Mouse (Mus musculus) kidney, adult 18-20 months (tissue): ENCODE measurements around the gene Mindy1.
A peak's percentile ranks its signal among the peaks of the same experiment; 100 is the strongest.

Experiments
- DNase-seq: peaks from one replicate; pipeline ENCODE4 v3.0.0; 2021

Mindy1 gene

GRCm38 (mm10) chr3:95295321-95296102, 14.4 kb downstream of the Mindy1 start:
- DNase-seq = peak; percentile 74

- peak; percentile 67 for DNase-seq
Observed at GRCm38 (mm10) chr3:95296103-95296469, 14.9 kb downstream of the Mindy1 start.

GRCm38 (mm10) chr3:95298018-95298417, 16.9 kb downstream of the Mindy1 start:
- no peak for DNase-seq

GRCm38 (mm10) chr3:95301204-95301796, 20.2 kb downstream of the Mindy1 start:
- no peak for DNase-seq

- DNase-seq = no peak
Observed at GRCm38 (mm10) chr3:95306244-95306643, 25.1 kb downstream of the Mindy1 start.

- DNase-seq = no peak
Observed at GRCm38 (mm10) chr3:95307100-95307499, 26.0 kb downstream of the Mindy1 start, which contains the start of gene Anxa9. Gene Anxa9 (minus strand): TSS chr3:95307176.

- DNase-seq = no peak
Observed at GRCm38 (mm10) chr3:95310496-95310895, 29.4 kb downstream of the Mindy1 start.

GRCm38 (mm10) chr3:95310968-95311882, 30.1 kb downstream of the Mindy1 start:
- peak; percentile 86 for DNase-seq

- no peak for DNase-seq
Observed at GRCm38 (mm10) chr3:95312623-95313022, 31.5 kb downstream of the Mindy1 start.

GRCm38 (mm10) chr3:95313476-95313875, 32.3 kb downstream of the Mindy1 start:
- no peak for DNase-seq

- DNase-seq = no peak
Observed at GRCm38 (mm10) chr3:95314075-95314474, 32.9 kb downstream of the Mindy1 start.

- no peak for DNase-seq
Observed at GRCm38 (mm10) chr3:95314486-95315093, 33.4 kb downstream of the Mindy1 start, which contains the start of gene Cers2. Gene Cers2 (plus strand): TSS chr3:95314791.

- peak; percentile 93 for DNase-seq
Observed at GRCm38 (mm10) chr3:95315094-95315843, 34.1 kb downstream of the Mindy1 start.

GRCm38 (mm10) chr3:95315844-95316550, 34.9 kb downstream of the Mindy1 start:
- DNase-seq = no peak

- DNase-seq = peak; percentile 84
Observed at GRCm38 (mm10) chr3:95317414-95318080, 36.4 kb downstream of the Mindy1 start.

- DNase-seq = peak; percentile 80
Observed at GRCm38 (mm10) chr3:95318548-95318947, 37.4 kb downstream of the Mindy1 start.

- DNase-seq = no peak
Observed at GRCm38 (mm10) chr3:95319110-95319509, 38.0 kb downstream of the Mindy1 start.

- DNase-seq = no peak
Observed at GRCm38 (mm10) chr3:95319701-95320625, 38.8 kb downstream of the Mindy1 start.

- DNase-seq = no peak
Observed at GRCm38 (mm10) chr3:95323429-95323828, 42.3 kb downstream of the Mindy1 start.
